Mouse (Mus musculus) heart, embryonic 16.5 days (tissue): ENCODE measurements at regions not wholly inside any gene's neighbourhood (a gene's known extent, or its start where the extent isn't known, plus 50 kb on each side); places are given as distances from the start of the nearest gene placed in this dataset.

Experiments
- ATAC-seq: fragments of 200-750 bp; cut with Nextera tagmentation; replicated peaks from 2 replicates; pipeline ENCODE4 v1.8.0; 2017; ENCODE audit warnings: moderate number of reproducible peaks; ENCODE audit not compliant: insufficient read depth, low FRiP score; ENCODE audit errors: extremely low read depth
- H3K27ac ChIP-seq: fragments of 300-500 bp; sonication (generic); 2 replicates; pipeline ENCODE4 v1.5.1; 2014; ENCODE audit warnings: mild to moderate bottlenecking, low read length, control low read depth, moderate library complexity
- H3K27me3 ChIP-seq: fragments of 300-500 bp; sonication (generic); 2 replicates; pipeline ENCODE4 v1.6.1; 2014; ENCODE audit warnings: low read length, mixed read lengths; ENCODE audit not compliant: control insufficient read depth, insufficient read depth
- H3K36me3 ChIP-seq: fragments of 300-500 bp; sonication (generic); 2 replicates; pipeline ENCODE4 v1.6.1; 2014; ENCODE audit not compliant: control insufficient read depth, insufficient read depth
- H3K4me1 ChIP-seq: fragments of 300-500 bp; sonication (generic); 2 replicates; pipeline ENCODE4 v1.6.1; 2014; ENCODE audit warnings: low read length, mixed read lengths; ENCODE audit not compliant: control insufficient read depth, insufficient read depth
- H3K4me2 ChIP-seq: fragments of 300-500 bp; sonication (generic); 2 replicates; pipeline ENCODE4 v1.6.1; 2014; ENCODE audit warnings: low read depth, mild to moderate bottlenecking, control low read depth, low read length
- H3K4me3 ChIP-seq: fragments of 300-500 bp; sonication (generic); 2 replicates; pipeline ENCODE4 v1.5.1; 2014; ENCODE audit warnings: mild to moderate bottlenecking, control low read depth, low read length
- H3K9ac ChIP-seq: fragments of 300-500 bp; sonication (generic); 2 replicates; pipeline ENCODE4 v1.6.1; 2014; ENCODE audit warnings: low read length, control low read depth
- H3K9me3 ChIP-seq: fragments of 300-500 bp; sonication (generic); replicated peaks from 2 replicates; pipeline ENCODE4 v1.6.1; 2016; ENCODE audit warnings: low read length; ENCODE audit not compliant: control insufficient read depth
- WGBS: fragments of 180-500 bp; shearing (Covaris S2); extraction: QIAGEN DNeasy Blood & Tissue Kit; methylation state at CpG from one replicate; pipeline ENCODE4 v1.1.7; 2014; 5-methylcytosine and 5-hydroxymethylcytosine counted together

DNA sequence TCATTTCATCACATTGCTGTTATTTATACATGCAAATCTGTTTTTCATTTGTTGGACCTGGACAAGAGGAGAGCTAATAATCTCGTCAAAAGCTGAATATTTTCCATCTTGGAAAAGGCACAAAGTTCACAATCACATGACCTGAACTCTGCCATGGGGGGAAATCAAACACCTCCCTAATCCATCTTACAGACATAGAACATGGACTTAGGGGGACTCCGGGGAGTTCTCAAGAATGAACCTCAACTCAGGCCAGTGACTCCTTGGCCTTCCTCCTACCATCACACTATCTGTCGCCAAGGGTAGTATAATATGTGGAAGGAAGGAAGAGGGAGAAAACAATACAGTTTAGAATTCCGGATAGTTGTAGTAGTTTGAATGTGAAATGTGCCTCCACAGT, 602.1 kb downstream of the Ebf1 start:
- H3K27me3 ChIP-seq, result no peaks in the 10 kb centered on the region
- H3K9ac ChIP-seq, result no peak overlapping the region
- no peak overlapping the region for H3K27ac ChIP-seq
- no peak for ATAC-seq
- H3K9me3 ChIP-seq, result no peaks in the 10 kb centered on the region
- no peak overlapping the region for H3K4me2 ChIP-seq
- WGBS, result 67% methylated on average over 4 of the region's 4 CpGs
- no peaks in the 10 kb centered on the region for H3K36me3 ChIP-seq
- no peaks in the 10 kb centered on the region for H3K4me1 ChIP-seq
- H3K4me3 ChIP-seq, result no peak overlapping the region

DNA sequence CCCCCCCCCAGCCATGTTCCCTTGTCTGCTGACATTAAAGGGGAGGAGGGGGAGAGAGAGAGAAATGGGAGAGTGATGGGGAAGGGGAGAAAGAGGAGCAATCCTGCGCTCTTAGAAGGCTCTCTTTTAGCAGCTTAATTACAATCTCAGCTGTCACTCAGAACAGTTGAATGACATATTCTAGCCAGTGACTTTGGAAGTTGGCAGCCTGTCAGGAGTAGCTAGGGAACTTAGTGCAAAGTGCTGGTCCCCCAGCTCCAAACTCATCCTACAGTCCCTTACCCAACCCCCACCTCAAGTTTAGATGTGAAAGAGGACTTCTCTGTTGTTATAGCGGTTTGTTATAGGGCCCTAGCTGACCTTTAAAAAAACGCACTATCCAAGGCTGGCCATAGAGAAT, 604.9 kb downstream of the Ebf1 start:
- no peaks in the 10 kb centered on the region for H3K36me3 ChIP-seq
- WGBS, result 70% methylated on average over 3 of the region's 3 CpGs
- H3K4me1 ChIP-seq, result no peaks in the 10 kb centered on the region
- no peak overlapping the region for H3K27ac ChIP-seq
- H3K9me3 ChIP-seq, result no peaks in the 10 kb centered on the region
- ATAC-seq, result no peak
- no peak overlapping the region for H3K4me2 ChIP-seq
- no peak overlapping the region for H3K9ac ChIP-seq
- no peak overlapping the region for H3K4me3 ChIP-seq
- no peaks in the 10 kb centered on the region for H3K27me3 ChIP-seq

DNA sequence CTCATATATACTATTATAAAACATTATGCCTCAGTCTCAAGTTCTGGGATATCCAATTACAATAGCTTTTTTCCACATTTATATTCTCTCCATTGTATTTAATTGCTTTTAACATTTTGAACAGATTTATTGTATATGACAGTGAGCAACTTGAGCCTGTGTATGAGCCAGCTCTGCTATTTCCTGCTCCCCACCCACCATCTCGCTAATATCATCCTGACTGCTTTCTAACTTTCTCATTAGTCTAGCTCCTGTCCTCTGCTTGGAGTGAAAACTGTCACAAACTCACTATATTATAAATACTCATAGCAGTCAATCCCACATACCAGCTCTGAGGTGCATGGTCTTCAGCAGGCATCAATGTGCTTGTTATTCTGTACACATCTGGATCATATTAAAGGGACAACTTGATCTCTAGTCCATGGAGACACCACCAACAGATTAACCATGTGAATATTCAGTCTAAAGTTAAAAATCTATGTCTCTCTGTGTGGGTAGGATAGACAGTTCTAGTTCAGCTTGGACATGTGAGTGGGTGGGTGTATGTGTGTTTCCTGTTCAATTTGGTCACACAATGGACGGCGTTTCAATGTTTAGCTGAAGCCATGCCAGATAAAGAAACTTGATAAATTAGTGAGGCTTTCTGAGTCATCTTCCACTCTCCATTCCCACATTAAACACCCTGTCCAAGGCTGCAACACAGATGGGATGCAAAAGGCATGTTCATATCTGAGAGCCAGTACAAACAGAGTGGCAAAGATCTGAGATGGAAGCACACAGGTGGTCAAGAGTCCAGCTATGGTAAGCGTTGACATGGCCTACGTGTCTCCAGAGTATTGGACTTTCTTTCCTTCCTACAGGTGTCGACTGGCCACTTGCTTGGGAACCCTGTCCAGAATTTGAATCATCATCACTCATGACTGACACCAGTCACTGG, 616.1 kb upstream of the Clint1 start:
- Histone ChIP-seq H3K4me3 (no peak overlapping the region), H3K27me3 (no peaks in the 10 kb centered on the region), H3K4me1 (no peaks in the 10 kb centered on the region), H3K9me3 (no peaks in the 10 kb centered on the region), H3K9ac (no peak overlapping the region), H3K36me3 (no peaks in the 10 kb centered on the region), H3K4me2 (no peak overlapping the region), H3K27ac (no peak overlapping the region)
- no peak for ATAC-seq
- 53% methylated on average over 6 of the region's 6 CpGs for WGBS

DNA sequence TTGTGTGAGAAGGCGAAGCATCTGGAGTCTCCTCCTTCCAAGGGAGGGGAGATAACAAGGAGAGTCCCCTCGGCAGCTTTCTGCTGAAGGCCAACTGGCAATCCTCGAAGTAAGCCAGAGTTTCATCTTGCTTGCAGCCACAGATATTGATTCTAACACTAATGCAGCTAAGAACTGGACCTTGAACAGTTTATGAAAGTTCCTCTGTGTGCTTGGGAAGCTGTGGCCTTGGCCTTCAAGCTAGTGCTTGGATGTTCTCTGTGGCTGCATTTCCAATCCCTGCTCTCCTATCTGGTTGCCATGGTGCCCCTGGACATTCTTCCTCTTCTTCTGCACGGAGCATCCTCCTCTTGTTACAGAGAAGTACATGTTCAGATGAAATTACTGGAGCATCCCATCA, 614.8 kb upstream of the Clint1 start:
- whole genome bisulfite sequencing, result 39% methylated on average over 4 of the region's 4 CpGs
- no peaks in the 10 kb centered on the region for H3K9me3 ChIP-seq
- no peaks in the 10 kb centered on the region for H3K4me1 ChIP-seq
- H3K9ac ChIP-seq, result no peak overlapping the region
- ATAC-seq, result no peak
- no peak overlapping the region for H3K27ac ChIP-seq
- H3K4me3 ChIP-seq, result no peak overlapping the region
- H3K27me3 ChIP-seq, result no peaks in the 10 kb centered on the region
- no peak overlapping the region for H3K4me2 ChIP-seq
- H3K36me3 ChIP-seq, result no peaks in the 10 kb centered on the region

DNA sequence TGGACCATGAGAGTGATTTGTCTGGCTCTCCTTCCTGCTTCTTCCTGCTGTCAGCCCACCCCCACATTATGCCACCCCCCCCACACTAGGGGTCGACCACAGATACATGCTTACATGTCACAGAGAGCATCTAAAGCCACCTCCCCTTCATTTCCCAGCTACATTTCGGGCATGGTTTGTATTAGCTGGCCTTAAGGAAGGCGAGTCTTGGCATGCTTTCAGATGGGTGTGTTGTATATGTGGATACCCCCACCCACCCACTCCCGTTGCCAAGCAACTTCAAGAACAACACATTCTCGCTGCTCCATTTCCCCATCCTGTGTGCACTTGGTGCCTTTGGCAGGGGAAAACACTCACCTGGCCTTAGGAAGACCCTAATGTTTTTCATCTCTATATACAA, 612.8 kb upstream of the Clint1 start:
- 55% methylated on average over 5 of the region's 5 CpGs for WGBS
- no peaks in the 10 kb centered on the region for H3K9me3 ChIP-seq
- ATAC-seq, result no peak
- no peaks in the 10 kb centered on the region for H3K36me3 ChIP-seq
- H3K4me2 ChIP-seq, result no peak overlapping the region
- no peak overlapping the region for H3K9ac ChIP-seq
- H3K4me1 ChIP-seq, result no peaks in the 10 kb centered on the region
- no peaks in the 10 kb centered on the region for H3K27me3 ChIP-seq
- H3K27ac ChIP-seq, result no peak overlapping the region
- H3K4me3 ChIP-seq, result no peak overlapping the region

DNA sequence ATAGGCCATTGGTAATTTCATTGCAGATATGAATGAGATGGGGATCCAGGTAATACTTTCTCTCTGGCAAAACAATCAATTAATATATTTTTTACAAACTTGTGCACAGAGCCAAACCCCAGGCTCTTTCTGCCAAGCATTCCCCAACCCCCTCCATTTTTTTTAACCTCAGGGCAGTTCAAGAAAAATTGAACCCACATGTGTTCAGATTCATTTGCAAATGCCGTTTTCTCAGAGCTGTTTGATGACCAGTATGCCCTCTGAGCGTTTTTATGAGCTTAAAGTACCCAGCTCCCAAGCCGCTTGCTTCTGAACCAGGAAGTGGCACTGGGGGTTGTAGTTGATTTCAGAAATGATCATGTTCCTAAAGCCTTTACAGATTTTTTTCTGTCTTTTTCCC, 611.4 kb upstream of the Clint1 start:
- no peak overlapping the region for H3K9ac ChIP-seq
- H3K36me3 ChIP-seq, result no peaks in the 10 kb centered on the region
- no peak overlapping the region for H3K4me2 ChIP-seq
- 69% methylated on average over 3 of the region's 3 CpGs for WGBS
- H3K4me1 ChIP-seq, result no peaks in the 10 kb centered on the region
- H3K4me3 ChIP-seq, result no peak overlapping the region
- H3K9me3 ChIP-seq, result no peaks in the 10 kb centered on the region
- no peak overlapping the region for H3K27ac ChIP-seq
- no peak for ATAC-seq
- no peaks in the 10 kb centered on the region for H3K27me3 ChIP-seq

DNA sequence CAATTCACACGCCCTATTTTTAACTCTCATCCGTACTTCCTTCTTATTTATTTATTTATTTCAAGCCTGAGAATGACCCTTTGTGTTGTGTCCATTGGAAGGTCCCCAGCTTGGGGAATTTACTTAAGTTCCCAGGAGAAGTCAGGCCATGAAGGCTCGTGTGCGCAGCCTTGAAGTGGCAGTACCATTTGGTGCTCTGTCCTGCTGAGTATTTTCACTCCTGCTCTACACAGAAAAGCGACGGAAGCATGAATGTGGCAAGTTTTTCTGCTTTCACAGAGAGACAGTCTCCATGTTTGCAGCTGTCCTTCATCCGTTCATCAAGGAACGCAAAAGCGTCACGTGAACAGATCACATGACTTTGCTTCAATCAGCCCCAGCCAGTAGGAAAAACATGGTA, 610.2 kb upstream of the Clint1 start:
- Histone ChIP-seq H3K4me2 (no peak overlapping the region), H3K36me3 (no peaks in the 10 kb centered on the region), H3K27ac (no peak overlapping the region), H3K27me3 (no peaks in the 10 kb centered on the region), H3K4me3 (no peak overlapping the region), H3K4me1 (no peaks in the 10 kb centered on the region), H3K9me3 (no peaks in the 10 kb centered on the region), H3K9ac (no peak overlapping the region)
- 76% methylated on average over 10 of the region's 10 CpGs for WGBS
- ATAC-seq, result no peak

DNA sequence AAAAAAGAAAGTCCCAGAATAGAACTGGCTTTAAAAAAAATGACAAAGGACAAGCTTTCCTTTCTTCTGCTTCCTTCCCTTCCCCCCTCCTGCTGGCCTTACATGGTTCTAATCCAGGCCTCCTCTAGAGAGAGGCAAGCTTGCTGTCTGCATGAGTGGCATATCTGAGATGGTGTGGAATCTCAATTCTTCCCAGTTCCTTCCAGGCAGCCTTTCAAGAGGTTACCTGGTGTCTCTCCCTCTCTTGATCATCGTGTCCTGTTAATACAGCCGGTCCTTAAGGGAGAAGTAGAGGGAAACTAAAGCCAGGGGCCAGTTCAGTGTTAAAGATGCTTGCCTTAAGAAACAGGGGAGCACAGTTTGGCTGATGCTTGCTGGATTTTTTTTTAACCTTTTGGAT, 607.1 kb upstream of the Clint1 start:
- Histone ChIP-seq H3K9ac (no peak overlapping the region), H3K27ac (no peak overlapping the region), H3K4me3 (no peak overlapping the region), H3K4me2 (no peak overlapping the region), H3K36me3 (no peaks in the 10 kb centered on the region), H3K27me3 (no peaks in the 10 kb centered on the region), H3K9me3 (no peaks in the 10 kb centered on the region), H3K4me1 (no peaks in the 10 kb centered on the region)
- 75% methylated on average over 2 of the region's 2 CpGs for WGBS
- no peak for ATAC-seq

DNA sequence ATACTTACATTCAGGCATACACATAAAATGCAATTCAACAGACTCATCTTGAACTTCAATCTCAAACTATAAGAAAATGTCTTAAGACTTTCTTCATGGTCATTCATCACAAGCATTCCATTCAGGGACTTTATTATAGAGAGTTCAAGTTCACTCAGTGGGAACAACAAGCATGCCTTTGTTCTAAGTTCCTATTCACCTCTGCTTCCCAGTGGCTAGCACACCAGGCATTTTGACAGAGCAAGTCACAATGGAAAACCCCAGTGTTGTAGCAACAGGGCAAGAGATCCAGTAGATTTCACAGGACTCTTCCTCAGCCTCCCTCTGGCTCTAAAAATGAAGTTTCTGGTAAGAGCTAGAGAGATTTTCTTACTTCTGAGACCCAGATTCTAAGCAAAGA, 595.8 kb upstream of the Clint1 start:
- no peak overlapping the region for H3K4me2 ChIP-seq
- no peak overlapping the region for H3K9ac ChIP-seq
- no peaks in the 10 kb centered on the region for H3K27me3 ChIP-seq
- H3K27ac ChIP-seq, result no peak overlapping the region
- H3K4me3 ChIP-seq, result no peak overlapping the region
- H3K9me3 ChIP-seq, result peaks cover 4% of the 10 kb centered on the region
- H3K4me1 ChIP-seq, result no peaks in the 10 kb centered on the region
- no peak for ATAC-seq
- no peaks in the 10 kb centered on the region for H3K36me3 ChIP-seq
